Mouse (Mus musculus) brown adipose tissue, adult 24 weeks (tissue): Measurements from ENCODE around the gene Spag9. TPM values are rescaled to one million over a fixed set of nuclear protein-coding genes. Genes with fewer than 3 reads are reported as not detected.
"Not testable (repeated sequence)": the region's sequence is repeated elsewhere in the genome, so short reads cannot be mapped to it uniquely, and the experiment has no call there.

Experiments used
- H3K27ac ChIP-seq: fragments of 200-500 bp; replicated peaks from 2 replicates; pipeline ENCODE4 v1.5.1; 2012; ENCODE audit warnings: low read depth, mild to moderate bottlenecking, low read length
- H3K4me1 ChIP-seq: fragments of 200-500 bp; 2 replicates; pipeline ENCODE4 v1.6.1; 2012; ENCODE audit warnings: low read length, mixed read lengths; ENCODE audit not compliant: control insufficient read depth, insufficient read depth, insufficient read length
- H3K4me3 ChIP-seq: fragments of 200-500 bp; 2 replicates; pipeline ENCODE4 v1.5.1; 2012; ENCODE audit warnings: low read depth, mild to moderate bottlenecking, low read length, moderate library complexity; ENCODE audit not compliant: insufficient read depth
- polyA plus RNA-seq: library from polyadenylated mRNA; stranded (reverse); fragments of >200 nt; gene quantifications from 2 replicates; pipeline ENCODE4 v1.2.4, GENCODE M21; 2012; ENCODE audit not compliant: missing spikeins, insufficient read depth, insufficient read length

Spag9 gene
- polyA plus RNA-seq, 1 experiment: 45.7 TPM

GRCm38 (mm10) chr11:93997141-93997775 lies 1.4 kb downstream of the Spag9 start:
- Histone ChIP-seq H3K27ac (peak overlapping the region; percentile 96), H3K4me1 (peaks cover 9% of the 10 kb centered on the region)

DNA sequence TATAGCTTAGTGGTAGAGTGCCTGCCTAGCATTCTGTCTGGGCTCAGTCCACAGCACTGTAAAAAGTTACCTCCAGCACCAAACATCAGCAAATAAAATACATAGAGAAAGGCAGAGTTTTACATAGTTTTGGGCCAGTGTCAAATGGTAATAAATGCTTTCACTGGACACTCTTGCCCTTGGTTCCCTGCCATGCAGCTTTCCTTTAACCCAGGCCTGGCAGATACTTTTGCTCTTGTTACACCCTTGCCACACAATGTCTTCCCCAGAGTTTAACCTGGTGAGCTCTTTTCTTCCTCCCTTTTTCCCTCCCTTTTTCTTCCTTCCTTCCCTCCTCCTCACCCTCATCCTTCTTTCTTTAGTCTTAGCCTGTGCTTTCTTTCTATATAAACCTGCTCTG lies 3.4 kb downstream of the Spag9 start:
- Histone ChIP-seq H3K4me3 (no peak overlapping the region), H3K4me1 (peaks cover 9% of the 10 kb centered on the region), H3K27ac (0 out of 2 replicates have a peak overlapping the region, but pooled peaks have one; percentile 10)

More at GRCm38 (mm10) chr11:93997141-93997775, 1.4 kb downstream of the Spag9 start:
- peak overlapping the region; percentile 99 for H3K4me3 ChIP-seq

GRCm38 (mm10) chr11:94003346-94003745 lies 7.5 kb downstream of the Spag9 start:
- peaks cover 6% of the 10 kb centered on the region for H3K4me1 ChIP-seq
- no peak overlapping the region for H3K27ac ChIP-seq
- H3K4me3 ChIP-seq: no peak overlapping the region

DNA sequence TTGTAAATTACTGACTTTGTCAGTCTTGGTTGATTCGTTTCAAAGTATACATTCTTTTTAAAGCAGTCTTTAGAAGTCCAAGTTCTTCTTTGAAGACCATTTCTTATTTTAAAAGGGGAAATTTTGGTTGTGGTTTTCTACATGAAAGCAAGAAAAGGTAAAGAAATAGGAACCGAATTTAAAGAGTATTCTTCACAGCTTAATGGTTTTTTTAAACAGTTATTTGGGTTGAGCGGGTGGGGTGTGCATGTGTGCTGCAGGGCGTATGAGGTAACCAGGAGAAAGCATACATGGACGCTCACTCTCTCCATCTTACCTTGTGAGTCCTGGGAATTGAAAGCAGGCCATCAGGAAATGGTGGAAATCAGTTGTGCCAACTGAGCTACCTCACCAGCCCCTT lies 23.2 kb downstream of the Spag9 start:
- H3K4me1 ChIP-seq: no peaks in the 10 kb centered on the region
- no peak overlapping the region for H3K4me3 ChIP-seq
- H3K27ac ChIP-seq: no peak overlapping the region

DNA sequence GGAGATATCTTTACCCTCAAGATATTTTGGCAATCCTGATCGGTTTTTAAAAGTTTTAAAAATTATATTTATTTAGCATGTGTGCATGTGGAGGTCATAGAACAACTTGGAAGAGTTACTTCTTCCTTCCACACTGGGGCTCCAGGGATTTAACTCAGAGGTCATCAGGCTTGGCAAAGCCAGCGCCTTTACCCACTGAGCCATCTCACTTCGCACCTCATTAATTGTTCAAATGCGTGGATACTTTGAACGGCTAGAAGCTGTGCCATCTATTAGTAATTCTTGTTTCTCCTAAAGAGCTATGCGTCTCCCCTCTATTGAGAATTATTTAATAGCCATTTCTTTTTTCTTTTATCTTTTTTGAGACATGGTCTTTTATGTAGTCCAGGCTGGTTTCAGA lies 24.5 kb downstream of the Spag9 start:
- Histone ChIP-seq H3K27ac (no peak overlapping the region), H3K4me3 (no peak overlapping the region), H3K4me1 (no peaks in the 10 kb centered on the region)

DNA sequence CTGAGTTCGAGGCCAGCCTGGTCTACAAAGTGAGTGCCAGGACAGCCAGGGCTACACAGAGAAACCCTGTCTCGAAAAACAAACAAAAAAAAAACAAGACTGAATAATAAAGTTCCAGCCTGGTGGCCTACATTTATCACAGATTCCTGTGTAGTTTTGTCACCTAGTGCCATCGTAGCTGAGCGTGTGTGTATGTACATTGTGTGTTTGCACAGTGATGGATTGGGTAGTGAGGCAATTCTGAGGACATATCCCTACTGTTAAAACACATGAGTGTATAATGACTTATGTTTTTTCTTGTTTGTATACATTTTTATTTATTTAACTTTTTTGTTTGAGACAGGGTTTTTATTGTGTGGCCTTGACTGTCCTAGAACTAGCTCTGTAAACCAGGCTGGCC lies 30.4 kb downstream of the Spag9 start:
- Histone ChIP-seq H3K4me3 (no peak overlapping the region), H3K27ac (no peak overlapping the region), H3K4me1 (no peaks in the 10 kb centered on the region)

DNA sequence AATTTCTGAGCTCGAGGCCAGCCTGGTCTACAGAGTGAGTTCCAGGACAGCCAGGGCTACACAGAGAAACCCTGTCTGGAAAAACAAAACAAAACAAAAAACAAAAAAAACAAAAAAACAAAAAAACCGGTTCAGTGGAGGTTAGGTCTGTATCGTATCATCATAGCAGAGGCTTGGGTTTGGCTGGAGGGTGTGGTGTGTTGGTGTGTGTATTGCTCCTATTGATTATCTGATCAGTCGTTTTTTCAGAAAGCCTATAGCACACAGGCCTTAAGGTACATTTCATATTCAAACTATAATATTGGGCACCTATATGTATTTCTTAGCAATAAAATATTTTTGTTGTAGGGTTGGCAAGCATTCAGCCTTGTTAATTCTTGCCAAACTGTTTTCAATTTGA lies 36.2 kb downstream of the Spag9 start:
- H3K27ac ChIP-seq: no peak overlapping the region
- H3K4me1 ChIP-seq: peaks cover 3% of the 10 kb centered on the region; the same call in 1 of the 2 replicates
- no peak overlapping the region for H3K4me3 ChIP-seq

GRCm38 (mm10) chr11:94032971-94033370 lies 37.1 kb downstream of the Spag9 start:
- peaks cover 3% of the 10 kb centered on the region; the same call in 1 of the 2 replicates for H3K4me1 ChIP-seq
- no peak overlapping the region for H3K4me3 ChIP-seq
- no peak overlapping the region for H3K27ac ChIP-seq

- no peak overlapping the region for H3K4me3 ChIP-seq
- H3K4me1 ChIP-seq: peaks cover 9% of the 10 kb centered on the region
- no peak overlapping the region for H3K27ac ChIP-seq
Measured at GRCm38 (mm10) chr11:94035974-94036373, 40.1 kb downstream of the Spag9 start.

DNA sequence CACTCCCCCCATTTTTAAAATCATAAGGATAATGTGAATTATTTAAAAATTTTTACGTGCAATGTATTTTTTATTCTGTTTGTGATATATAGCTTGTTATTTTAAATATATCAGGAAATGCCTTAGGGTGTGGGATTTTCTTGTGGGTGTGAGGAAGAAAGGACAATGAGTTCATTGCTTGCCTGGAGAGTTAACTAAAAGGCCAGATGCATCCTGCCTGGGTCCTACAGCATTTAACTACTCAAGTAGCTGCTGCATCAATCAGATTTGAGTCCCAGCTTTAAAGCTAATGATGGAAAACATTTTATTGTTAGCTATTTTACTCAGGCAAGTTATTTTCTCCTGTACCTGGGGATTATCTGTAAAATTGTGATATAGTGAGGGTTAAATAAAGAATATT lies 45.6 kb downstream of the Spag9 start:
- Histone ChIP-seq H3K27ac (no peak overlapping the region), H3K4me1 (peaks cover 6% of the 10 kb centered on the region), H3K4me3 (no peak overlapping the region)

- not testable (repeated sequence) for H3K4me3 ChIP-seq, H3K4me1 ChIP-seq, H3K27ac ChIP-seq
Measured at GRCm38 (mm10) chr11:94042301-94042700, 46.4 kb downstream of the Spag9 start.

DNA sequence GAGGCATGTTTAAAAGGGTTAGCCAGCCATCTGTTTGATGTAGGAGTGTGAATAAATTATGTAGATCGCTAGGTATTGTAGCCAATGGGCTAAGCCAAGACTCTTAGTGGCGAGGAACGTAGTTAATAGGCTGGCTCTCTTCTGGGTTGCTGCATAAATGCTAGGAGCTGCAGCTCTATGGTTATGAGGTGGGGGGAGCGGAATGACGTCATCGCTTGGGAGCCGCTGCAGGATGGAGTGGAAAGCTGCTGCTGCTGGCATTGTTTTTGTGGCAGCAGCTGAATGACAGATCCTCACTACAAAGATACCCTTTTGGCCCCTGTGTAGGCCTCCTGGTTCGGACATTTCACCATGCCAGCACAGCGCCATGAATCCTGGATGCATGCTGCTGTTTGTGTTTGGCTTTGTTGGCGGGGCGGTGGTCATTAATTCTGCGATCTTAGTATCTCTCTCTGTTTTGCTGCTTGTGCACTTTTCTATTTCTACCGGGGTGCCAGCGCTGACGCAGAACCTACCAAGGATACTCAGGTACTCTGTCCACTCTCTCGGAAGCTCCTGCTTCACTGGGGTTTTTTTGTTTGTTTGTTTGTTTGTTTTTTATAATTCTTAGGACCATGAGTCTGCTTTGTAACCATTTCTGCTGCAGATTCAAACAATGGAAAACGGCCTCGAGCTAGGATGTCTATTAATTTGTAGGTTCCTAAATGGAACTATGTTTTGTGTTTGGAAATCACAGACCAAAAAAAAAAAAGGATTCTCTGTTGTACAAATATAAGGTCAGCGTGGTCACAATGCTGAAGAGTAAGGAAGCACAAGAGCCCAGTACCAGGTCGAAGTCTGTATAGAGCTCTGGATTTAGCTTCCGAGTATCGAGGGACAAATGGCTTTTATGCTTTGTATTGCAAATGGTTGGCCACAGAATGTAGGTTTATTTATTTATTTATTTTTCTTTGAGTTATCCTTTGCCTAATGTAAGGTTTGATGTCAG lies 48.4 kb downstream of the Spag9 start:
- Histone ChIP-seq H3K27ac (0 out of 2 replicates have a peak overlapping the region, but pooled peaks have one; percentile 2), H3K4me3 (peak overlapping the region; percentile 66), H3K4me1 (peaks cover 6% of the 10 kb centered on the region)

DNA sequence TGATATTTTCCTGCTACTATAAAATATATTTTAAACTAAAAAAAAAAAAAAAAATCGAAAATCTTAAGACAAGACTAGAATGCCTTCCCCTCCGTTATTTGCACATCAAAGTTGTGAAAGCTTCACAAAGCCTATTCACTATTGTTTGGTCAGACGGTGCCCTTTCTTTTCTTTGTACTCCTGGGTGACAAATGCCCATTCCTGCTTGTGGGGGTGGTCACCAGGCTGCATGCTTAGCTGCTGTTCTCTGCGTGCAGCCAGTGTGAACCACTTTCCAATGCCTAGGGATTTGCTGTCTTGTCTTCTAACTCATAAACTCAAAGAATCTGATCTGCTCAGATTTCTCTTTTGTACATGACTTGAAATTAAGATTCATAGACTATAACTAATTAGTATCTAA lies 49.1 kb downstream of the Spag9 start:
- Histone ChIP-seq H3K27ac (peak overlapping the region; percentile 64), H3K4me3 (peak overlapping the region; percentile 61), H3K4me1 (peaks cover 3% of the 10 kb centered on the region)

- Histone ChIP-seq H3K27ac (no peak overlapping the region), H3K4me1 (no peaks in the 10 kb centered on the region), H3K4me3 (no peak overlapping the region)
Measured at GRCm38 (mm10) chr11:94047288-94047687, 51.4 kb downstream of the Spag9 start.

DNA sequence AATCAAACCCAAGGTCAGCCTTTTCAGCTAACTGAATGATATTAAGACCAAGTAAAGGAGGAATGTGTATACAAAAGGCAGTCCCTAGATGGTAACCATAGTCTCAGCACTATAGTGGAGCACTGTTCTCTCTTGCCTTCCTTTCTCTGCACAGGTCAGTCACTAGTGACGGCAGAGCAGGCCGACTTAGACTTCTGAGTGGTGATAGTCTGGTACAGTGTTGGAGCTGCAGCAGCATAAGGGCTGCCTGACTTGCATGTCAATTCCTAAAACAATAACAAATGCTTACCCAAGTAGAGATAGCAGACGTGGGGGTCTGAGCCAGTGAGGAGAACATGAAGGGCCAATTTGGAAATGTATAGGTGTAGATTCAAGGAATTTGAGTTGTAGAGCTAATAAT lies 58.3 kb downstream of the Spag9 start:
- Histone ChIP-seq H3K27ac (peak overlapping the region; percentile 27), H3K4me3 (no peak overlapping the region), H3K4me1 (peaks cover 10% of the 10 kb centered on the region)
